Mouse (Mus musculus) hindbrain, embryonic 11.5 days (tissue): ENCODE measurements around the gene Nedd8. TPM values are rescaled to one million over a fixed set of nuclear protein-coding genes. Genes with fewer than 3 reads are reported as not detected.

Experiments
- ATAC-seq: fragments of 200-750 bp; cut with Nextera tagmentation; 2 replicates; pipeline ENCODE4 v1.8.0; 2017; ENCODE audit warnings: mild to moderate bottlenecking, moderate TSS enrichment, moderate library complexity; ENCODE audit not compliant: low FRiP score
- DNase-seq: peaks from one replicate; pipeline ENCODE4 v3.0.0-alpha.2; 2015; ENCODE audit warnings: low spot score
- H3K27ac ChIP-seq: fragments of 300-500 bp; sonication (generic); 2 replicates; pipeline ENCODE4 v1.5.1; 2014; ENCODE audit warnings: mild to moderate bottlenecking, low read depth, low read length
- H3K27me3 ChIP-seq: fragments of 300-500 bp; sonication (generic); 2 replicates; pipeline ENCODE4 v1.6.1; 2014; ENCODE audit warnings: mild to moderate bottlenecking, low read length, moderate library complexity, mixed read lengths; ENCODE audit not compliant: control insufficient read depth, insufficient read depth
- H3K36me3 ChIP-seq: fragments of 300-500 bp; sonication (generic); 2 replicates; pipeline ENCODE4 v1.6.1; 2014; ENCODE audit warnings: mild to moderate bottlenecking, low read length, moderate library complexity, mixed read lengths; ENCODE audit not compliant: control insufficient read depth, insufficient read depth
- H3K4me1 ChIP-seq: fragments of 300-500 bp; sonication (generic); replicated peaks from 2 replicates; pipeline ENCODE4 v1.6.1; 2014; ENCODE audit warnings: low read length, mixed read lengths; ENCODE audit not compliant: control insufficient read depth, insufficient read depth
- H3K4me2 ChIP-seq: fragments of 300-500 bp; sonication (generic); replicated peaks from 2 replicates; pipeline ENCODE4 v1.6.1; 2014; ENCODE audit warnings: mild to moderate bottlenecking, low read depth, low read length
- H3K4me3 ChIP-seq: fragments of 300-500 bp; sonication (generic); 2 replicates; pipeline ENCODE4 v1.5.1; 2014; ENCODE audit warnings: low read depth, low read length
- H3K9ac ChIP-seq: fragments of 300-500 bp; sonication (generic); 2 replicates; pipeline ENCODE4 v1.6.1; 2014; ENCODE audit warnings: low read depth, low read length
- H3K9me3 ChIP-seq: fragments of 300-500 bp; sonication (generic); 2 replicates; pipeline ENCODE4 v1.6.1; 2016; ENCODE audit warnings: low read length; ENCODE audit not compliant: control insufficient read depth
- WGBS: fragments of 180-500 bp; shearing (Covaris S2); extraction: QIAGEN DNeasy Blood & Tissue Kit; methylation state at CpG from one replicate; pipeline ENCODE4 v1.1.7; 2014; 5-methylcytosine and 5-hydroxymethylcytosine counted together
- polyA plus RNA-seq: library from polyadenylated mRNA; unstranded; fragments of >200 nt; fragmentation: Nextera tagmentation; extraction: Ambion mirVana; gene quantifications from 2 replicates; pipeline ENCODE4 v1.2.1, GENCODE M21; 2014

Nedd8 gene
- polyA plus RNA-seq, 1 experiment from 2014 or later: 597 TPM

DNA sequence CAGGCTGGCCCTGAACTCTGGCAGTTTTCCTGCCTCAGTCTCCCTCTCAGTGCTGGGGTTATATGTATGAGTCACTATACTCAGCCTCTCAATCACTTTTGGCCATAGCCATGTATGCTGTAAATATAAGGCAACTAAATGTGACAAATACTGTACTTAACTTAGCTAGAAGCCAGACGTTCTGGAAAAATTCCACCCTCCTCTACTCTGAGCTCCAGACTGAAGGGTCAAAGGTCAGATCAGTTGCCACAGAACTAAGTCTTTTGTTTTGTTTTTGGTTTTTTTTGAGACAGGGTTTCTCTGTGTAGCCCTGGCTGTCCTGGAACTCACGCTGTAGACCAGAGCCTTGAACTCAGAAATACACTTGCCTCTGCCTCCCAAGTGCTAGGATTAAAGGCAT is 56.0 kb downstream of the Nedd8 start:
- no peak overlapping the region for H3K4me2 ChIP-seq
- H3K4me3 ChIP-seq: no peak overlapping the region
- H3K36me3 ChIP-seq: no peaks in the 10 kb centered on the region
- ATAC-seq (no peak), DNase-seq (no peak)
- H3K4me1 ChIP-seq: no peaks in the 10 kb centered on the region
- H3K27ac ChIP-seq: no peak overlapping the region
- H3K9me3 ChIP-seq: no peaks in the 10 kb centered on the region
- H3K9ac ChIP-seq: no peak overlapping the region
- H3K27me3 ChIP-seq: no peaks in the 10 kb centered on the region
- WGBS: 40% methylated on average over 2 of the region's 2 CpGs

DNA sequence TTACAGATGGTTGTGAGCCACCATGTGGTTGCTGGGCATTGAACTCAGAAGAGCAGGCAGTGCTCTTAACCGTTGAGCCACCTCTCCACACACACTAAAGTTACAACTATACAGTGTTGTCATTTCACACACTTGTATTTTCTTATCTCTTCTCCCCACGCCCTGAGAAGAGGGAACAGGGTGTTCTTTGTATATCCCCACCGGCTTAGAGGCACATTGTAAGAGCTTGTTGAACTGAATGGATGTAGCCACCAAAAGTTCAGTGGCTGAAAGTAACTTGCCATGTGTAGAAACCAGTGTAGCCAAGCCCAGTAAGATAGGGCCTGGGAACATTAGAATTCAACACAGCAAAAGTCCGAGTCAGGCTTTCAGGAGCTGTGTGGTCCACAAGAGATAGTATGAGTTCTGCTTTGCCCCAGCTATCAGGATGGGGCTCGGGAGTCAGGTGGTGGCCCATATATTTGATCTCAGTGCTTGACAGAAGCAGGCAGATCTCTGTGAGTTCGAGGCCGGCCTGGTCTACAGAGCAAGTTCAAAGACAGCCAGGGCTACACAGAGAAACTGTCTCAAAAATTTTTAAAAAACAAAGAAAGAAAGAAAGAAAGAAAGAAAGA is 57.3 kb downstream of the Nedd8 start:
- no peaks in the 10 kb centered on the region for H3K27me3 ChIP-seq
- no peak overlapping the region for H3K27ac ChIP-seq
- no peaks in the 10 kb centered on the region for H3K36me3 ChIP-seq
- ATAC-seq (no peak), DNase-seq (no peak)
- no peak overlapping the region for H3K4me3 ChIP-seq
- no peak overlapping the region for H3K4me2 ChIP-seq
- no peaks in the 10 kb centered on the region for H3K4me1 ChIP-seq
- no peaks in the 10 kb centered on the region for H3K9me3 ChIP-seq
- H3K9ac ChIP-seq: no peak overlapping the region
- 83% methylated on average over 7 of the region's 7 CpGs for WGBS

DNA sequence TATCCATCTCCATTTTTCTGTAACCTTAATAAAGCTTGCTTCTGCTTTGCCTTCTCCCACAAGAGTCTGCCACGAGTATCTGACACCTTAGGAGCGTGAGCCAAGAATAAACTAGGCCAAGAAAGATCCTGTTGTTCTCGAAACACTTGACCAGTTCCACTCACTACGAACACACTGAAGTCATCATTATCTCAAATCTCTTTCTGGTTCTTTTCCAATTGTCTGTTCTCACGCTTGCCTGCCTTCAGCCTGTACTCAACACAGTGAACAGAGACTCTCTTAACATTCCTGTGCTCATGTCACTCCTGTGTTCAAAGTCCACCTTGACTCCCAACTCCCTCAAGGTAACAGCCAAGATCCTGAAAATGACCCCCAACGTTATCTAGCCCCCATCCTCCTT is 58.6 kb downstream of the Nedd8 start:
- Histone ChIP-seq H3K9ac (no peak overlapping the region), H3K4me3 (no peak overlapping the region), H3K4me1 (no peaks in the 10 kb centered on the region), H3K9me3 (no peaks in the 10 kb centered on the region), H3K27ac (no peak overlapping the region), H3K4me2 (no peak overlapping the region), H3K27me3 (no peaks in the 10 kb centered on the region), H3K36me3 (no peaks in the 10 kb centered on the region)
- DNase-seq (no peak), ATAC-seq (no peak)
- 71% methylated on average over 6 of the region's 6 CpGs for WGBS

Other genes starting within 250 kb of the Nedd8 start
- gene Dhrs4, start 193.4 kb downstream of the Nedd8 start, polyA plus RNA-seq: 26.0 and 36.5 TPM in 2 replicates
- 10.1 and 14.0 TPM in 2 replicates for gene Carmil3, start 181.5 kb downstream of the Nedd8 start, polyA plus RNA-seq
- gene Cpne6, start 161.7 kb downstream of the Nedd8 start, polyA plus RNA-seq: 1.3 and 1.6 TPM in 2 replicates
- gene Nrl, start 147.1 kb downstream of the Nedd8 start, polyA plus RNA-seq: 0.15 and 0.20 TPM in 2 replicates
- 11.3 and 12.6 TPM in 2 replicates for gene Pck2, start 131.9 kb downstream of the Nedd8 start, polyA plus RNA-seq
- gene Dcaf11, start 112.1 kb downstream of the Nedd8 start, polyA plus RNA-seq: 81.5 and 85.4 TPM in 2 replicates
- gene A730061H03Rik, start 111.7 kb downstream of the Nedd8 start, polyA plus RNA-seq: 0.52 TPM in 1 of 2 replicates, not detected in the other
- 0.77 and 1.8 TPM in 2 replicates for gene Fitm1, start 96.5 kb downstream of the Nedd8 start, polyA plus RNA-seq
- gene Psme1, start 94.0 kb downstream of the Nedd8 start, polyA plus RNA-seq: 126 TPM in 2 replicates
- 6.4 and 8.5 TPM in 2 replicates for gene Emc9, start 86.8 kb downstream of the Nedd8 start, polyA plus RNA-seq
- gene Psme2, start 81.0 kb downstream of the Nedd8 start, polyA plus RNA-seq: 195 and 222 TPM in 2 replicates
- gene Rnf31, start 80.4 kb downstream of the Nedd8 start, polyA plus RNA-seq: 10.6 and 12.1 TPM in 2 replicates
- 6.9 and 7.6 TPM in 2 replicates for gene Irf9, start 68.6 kb downstream of the Nedd8 start, polyA plus RNA-seq
- 8.2 and 8.8 TPM in 2 replicates for gene Rec8, start 54.1 kb downstream of the Nedd8 start, polyA plus RNA-seq
- 71.2 and 73.1 TPM in 2 replicates for gene Ipo4, start 36.2 kb downstream of the Nedd8 start, polyA plus RNA-seq
- 1.7 and 4.0 TPM in 2 replicates for gene Gm49378, start 34.2 kb downstream of the Nedd8 start, polyA plus RNA-seq
- gene Tm9sf1, start 28.3 kb downstream of the Nedd8 start, polyA plus RNA-seq: 60.2 and 61.9 TPM in 2 replicates
- 0.38 and 0.48 TPM in 2 replicates for gene Tssk4, start 21.9 kb downstream of the Nedd8 start, polyA plus RNA-seq
- 67.7 and 70.2 TPM in 2 replicates for gene Mdp1, start 11.6 kb downstream of the Nedd8 start, polyA plus RNA-seq
- gene Gmpr2, start 183 bp downstream of the Nedd8 start, polyA plus RNA-seq: 54.6 and 58.8 TPM in 2 replicates
- 52.7 and 63.1 TPM in 2 replicates for gene Tinf2, start 9.7 kb upstream of the Nedd8 start, polyA plus RNA-seq
- 0.36 and 0.49 TPM in 2 replicates for gene Tgm1, start 41.8 kb upstream of the Nedd8 start, polyA plus RNA-seq
- 25.3 and 27.4 TPM in 2 replicates for gene Rabggta, start 50.1 kb upstream of the Nedd8 start, polyA plus RNA-seq
- gene Dhrs1, start 73.6 kb upstream of the Nedd8 start, polyA plus RNA-seq: 68.6 and 72.1 TPM in 2 replicates
- 47.0 and 47.6 TPM in 2 replicates for gene Nop9, start 73.6 kb upstream of the Nedd8 start, polyA plus RNA-seq
- 0.33 TPM in 1 of 2 replicates, not detected in the other for gene Cideb, start 86.3 kb upstream of the Nedd8 start, polyA plus RNA-seq
- 0.28 and 0.62 TPM in 2 replicates for gene Ltb4r2, start 89.3 kb upstream of the Nedd8 start, polyA plus RNA-seq
- gene Ltb4r1, start 93.8 kb upstream of the Nedd8 start, polyA plus RNA-seq: 0.14 TPM in 1 of 2 replicates, not detected in the other
- 6.6 and 7.6 TPM in 2 replicates for gene Adcy4, start 112.0 kb upstream of the Nedd8 start, polyA plus RNA-seq
- 11.0 and 12.9 TPM in 2 replicates for gene Ripk3, start 116.7 kb upstream of the Nedd8 start, polyA plus RNA-seq
- 19.5 and 25.5 TPM in 2 replicates for gene Nfatc4, start 151.0 kb upstream of the Nedd8 start, polyA plus RNA-seq
- gene Nynrin, start 181.9 kb upstream of the Nedd8 start, polyA plus RNA-seq: 8.3 and 8.8 TPM in 2 replicates
- 0.17 and 0.31 TPM in 2 replicates for gene Cbln3, start 212.3 kb upstream of the Nedd8 start, polyA plus RNA-seq
- 7.8 and 9.3 TPM in 2 replicates for gene Khnyn, start 212.8 kb upstream of the Nedd8 start, polyA plus RNA-seq
- gene Sdr39u1, start 228.2 kb upstream of the Nedd8 start, polyA plus RNA-seq: 39.7 and 41.9 TPM in 2 replicates